Mouse (Mus musculus): ENCODE measurements around the gene Duox1.
"Not testable (repeated sequence)": the region's sequence is repeated elsewhere in the genome, so short reads cannot be mapped to it uniquely, and the experiment has no call there.

Duox1 gene

GRCm38 (mm10) chr2:122374666-122375331 is 59.3 kb downstream of the Duox1 start:
- no peak for DNase-seq (ENCODE audit: low read depth, low spot score)

DNA sequence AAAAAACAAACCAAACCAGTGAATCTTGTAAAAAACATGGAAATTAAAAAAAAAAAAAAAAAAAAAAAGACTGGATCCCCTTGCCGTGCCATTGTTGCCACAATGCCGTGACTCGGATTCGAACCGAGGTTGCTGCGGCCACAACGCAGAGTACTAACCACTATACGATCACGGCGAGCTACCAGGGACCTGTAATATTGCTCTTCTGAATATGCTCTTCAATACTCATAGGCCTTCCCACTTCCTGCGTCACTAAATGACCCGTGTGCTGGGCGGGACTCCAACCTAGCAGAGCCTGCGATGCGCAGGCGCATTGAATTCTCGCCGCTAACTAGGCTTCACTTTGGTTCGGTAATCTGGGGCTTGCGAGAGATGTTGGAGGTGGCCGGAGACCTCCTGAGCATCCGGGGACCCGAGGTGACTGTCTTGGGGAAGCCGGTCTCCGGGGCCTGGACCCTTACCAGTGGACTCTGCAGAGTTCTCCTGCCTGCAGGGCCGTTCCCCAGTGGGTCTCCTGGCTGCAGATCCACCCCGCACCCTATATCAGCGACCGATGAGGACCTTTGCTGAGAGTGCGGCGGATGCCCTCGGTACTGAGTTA is 60.0 kb downstream of the Duox1 start:
- peak; percentile 99 for DNase-seq (ENCODE audit: low read depth, low spot score)

DNA sequence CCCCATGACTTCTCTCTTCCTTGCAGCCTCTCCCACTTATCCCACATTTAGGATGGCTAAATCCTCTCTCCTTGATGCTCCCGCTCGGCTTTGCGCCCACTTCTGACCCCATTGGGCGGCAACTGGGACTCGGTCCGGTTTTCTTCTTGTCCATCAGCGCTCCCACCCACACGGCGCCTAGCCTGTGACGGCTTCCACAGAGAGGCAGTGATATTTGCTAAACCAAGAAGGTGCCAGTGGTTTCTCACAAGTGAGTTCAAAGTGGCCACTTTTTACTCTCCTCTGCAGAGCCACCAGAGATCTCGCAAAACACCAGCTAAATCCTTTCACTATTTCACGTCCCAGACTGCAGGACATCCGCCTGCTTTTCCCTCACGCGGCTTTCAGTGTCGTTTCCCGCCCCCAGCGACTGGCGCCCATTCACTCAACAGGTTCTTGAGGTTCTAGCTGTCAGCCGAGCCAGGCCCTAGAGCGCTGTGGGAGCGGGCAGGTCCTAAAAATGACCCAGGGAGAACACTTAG is 60.6 kb downstream of the Duox1 start:
- DNase-seq (ENCODE audit: low read depth, low spot score), result peak; percentile 85

DNA sequence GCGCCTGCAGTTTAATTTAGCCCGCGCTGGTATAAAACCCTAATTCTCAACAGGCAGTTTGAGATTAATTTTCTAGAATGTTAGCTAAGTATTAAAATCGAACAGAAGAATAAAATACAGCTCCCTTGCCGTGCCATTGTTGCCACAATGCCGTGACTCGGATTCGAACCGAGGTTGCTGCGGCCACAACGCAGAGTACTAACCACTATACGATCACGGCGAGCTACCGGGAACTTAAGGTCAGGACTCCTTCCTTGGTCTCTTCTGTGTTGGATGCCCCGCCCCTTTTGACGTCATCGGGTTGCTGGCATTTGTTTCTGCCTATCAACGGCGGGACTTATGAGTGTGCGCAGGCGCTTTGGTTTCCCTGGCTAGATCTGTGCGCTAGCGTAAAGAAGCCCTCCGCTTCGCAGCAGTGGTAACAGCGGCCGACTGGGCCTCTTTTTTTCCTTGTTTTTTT is 61.8 kb downstream of the Duox1 start:
- DNase-seq (ENCODE audit: low read depth, low spot score), result peak; percentile 98

DNA sequence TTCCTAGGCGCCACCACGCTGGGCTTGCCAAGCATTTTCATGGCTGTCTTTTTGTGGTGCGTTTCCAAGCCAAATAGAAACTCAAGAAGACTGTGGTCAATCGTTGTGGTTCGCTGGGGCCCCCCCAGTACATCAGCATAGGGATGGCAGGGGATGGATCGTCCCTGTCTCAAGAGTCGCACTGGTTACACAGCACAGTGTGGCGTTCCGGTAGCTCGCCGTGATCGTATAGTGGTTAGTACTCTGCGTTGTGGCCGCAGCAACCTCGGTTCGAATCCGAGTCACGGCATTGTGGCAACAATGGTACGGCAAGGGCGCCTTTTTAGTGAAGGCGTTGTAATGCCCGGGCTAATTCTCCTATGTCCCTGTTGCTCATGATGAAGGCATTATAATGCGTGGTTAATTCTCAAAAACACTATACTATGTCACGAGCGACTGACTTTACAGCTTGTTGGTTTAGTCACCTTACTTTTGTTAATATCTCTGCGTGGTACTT is 62.3 kb downstream of the Duox1 start:
- peak; percentile 91 for DNase-seq (ENCODE audit: low read depth, low spot score)

GRCm38 (mm10) chr2:122378421-122379291 is 63.2 kb downstream of the Duox1 start:
- peak; percentile 95 for DNase-seq (ENCODE audit: low read depth, low spot score)

DNA sequence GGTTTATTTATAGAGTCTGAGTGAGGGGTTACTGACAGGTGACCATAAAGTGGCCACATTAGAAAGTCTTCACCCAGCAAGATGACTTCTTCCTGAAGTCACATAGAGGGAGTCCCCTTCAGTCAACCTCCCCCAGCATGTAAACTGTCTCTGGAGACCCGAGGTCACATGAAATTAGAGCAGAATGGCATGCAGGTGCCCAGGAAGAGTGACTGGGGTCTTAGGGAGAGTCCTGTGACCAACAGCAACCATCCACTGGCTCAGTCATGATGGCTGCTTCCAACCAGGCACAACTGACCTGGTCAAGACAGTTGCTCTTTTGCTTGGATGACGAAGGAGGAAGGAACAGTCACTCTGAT is 63.8 kb downstream of the Duox1 start:
- DNase-seq (ENCODE audit: low read depth, low spot score), result no peak

GRCm38 (mm10) chr2:122380768-122381311 is 65.4 kb downstream of the Duox1 start:
- DNase-seq (ENCODE audit: low read depth, low spot score), result peak; percentile 84

GRCm38 (mm10) chr2:122381329-122382103 is 66.0 kb downstream of the Duox1 start:
- DNase-seq (ENCODE audit: low read depth, low spot score), result no peak

- no peak for DNase-seq (ENCODE audit: low read depth, low spot score)
Measured at GRCm38 (mm10) chr2:122382121-122382520, 66.6 kb downstream of the Duox1 start.

DNA sequence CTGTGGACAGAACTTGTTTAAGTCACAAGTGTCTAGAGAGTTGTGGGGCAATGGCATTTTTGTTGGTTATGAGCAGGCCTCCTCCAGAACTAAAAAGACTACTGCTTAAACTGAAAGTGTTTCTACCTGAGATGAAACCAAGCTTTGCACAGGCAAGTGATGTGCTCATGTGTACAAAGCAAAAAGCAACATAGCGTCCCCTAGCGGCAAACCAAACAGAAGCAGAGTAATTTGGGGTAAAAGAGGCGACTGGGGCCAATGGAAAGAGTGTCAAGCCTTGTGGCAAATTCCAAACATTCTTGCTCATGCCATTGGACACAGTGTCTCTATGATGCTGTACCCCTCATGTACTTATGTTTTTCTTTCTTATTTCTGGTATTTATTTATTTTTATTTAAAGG is 69.6 kb downstream of the Duox1 start:
- no peak for DNase-seq (ENCODE audit: low read depth, low spot score)

DNA sequence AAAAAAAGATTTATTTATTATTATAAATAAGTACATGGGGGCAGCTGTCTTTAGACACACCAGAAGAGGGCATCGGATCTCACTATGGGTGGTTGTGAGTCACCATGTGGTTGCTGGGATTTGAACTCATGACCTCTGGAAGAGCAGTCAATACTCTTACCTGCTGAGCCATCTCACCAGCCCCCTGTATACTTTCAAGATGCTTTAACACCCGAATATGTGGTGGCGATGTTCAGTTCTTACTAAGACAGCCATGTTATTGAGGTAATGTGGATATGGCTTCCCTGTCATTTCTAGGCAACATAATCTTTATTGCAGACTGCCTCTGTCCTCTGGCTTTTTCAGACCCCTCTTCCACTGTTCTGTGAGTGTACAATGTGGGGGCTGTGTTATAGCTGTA is 71.7 kb downstream of the Duox1 start:
- DNase-seq (ENCODE audit: low read depth, low spot score), result not testable (repeated sequence)

DNA sequence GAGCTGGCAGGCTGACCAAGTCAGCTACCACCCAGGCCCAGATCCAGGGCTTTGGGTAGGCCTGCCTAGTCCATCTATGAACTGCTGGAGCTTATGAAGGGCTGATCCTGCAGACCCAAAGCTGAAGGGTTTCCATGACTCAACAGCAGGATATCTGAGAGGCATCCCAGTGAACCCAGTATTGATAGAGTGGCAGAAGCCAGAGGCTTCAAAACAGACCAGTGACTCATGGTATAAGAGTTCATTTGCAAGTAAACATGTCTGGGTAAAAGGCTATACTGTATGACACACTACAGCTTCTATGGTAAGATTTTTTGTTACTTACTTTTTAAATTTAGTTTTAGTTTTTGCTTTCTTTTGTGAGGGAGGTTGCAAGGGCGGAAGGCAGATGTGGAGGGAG is 80.7 kb downstream of the Duox1 start:
- DNase-seq (ENCODE audit: low read depth, low spot score), result peak; percentile 78
